Mouse (Mus musculus) thymus, adult 2 months (tissue): ENCODE measurements around the gene Xbp1. TPM values are rescaled to one million over a fixed set of nuclear protein-coding genes. Genes with fewer than 3 reads are reported as not detected.

Experiments used
- DNase-seq: peaks from one replicate; pipeline ENCODE4 v3.0.0; 2021
- H3K27ac ChIP-seq: fragments of 200-500 bp; 2 replicates; pipeline ENCODE4 v1.5.1; 2012; ENCODE audit warnings: low read length, control low read depth; ENCODE audit not compliant: control insufficient read depth, insufficient read depth
- H3K27me3 ChIP-seq: fragments of 200-500 bp; 2 replicates; pipeline ENCODE4 v1.6.1; 2012; ENCODE audit warnings: mild to moderate bottlenecking, low read length, moderate library complexity, mixed read lengths; ENCODE audit not compliant: control insufficient read depth, insufficient read depth
- H3K36me3 ChIP-seq: fragments of 200-500 bp; 2 replicates; pipeline ENCODE4 v1.6.1; 2012; ENCODE audit warnings: mild to moderate bottlenecking, low read length, moderate library complexity; ENCODE audit not compliant: control insufficient read depth, insufficient read depth
- H3K4me1 ChIP-seq: fragments of 200-500 bp; replicated peaks from 2 replicates; pipeline ENCODE4 v1.6.1; 2012; ENCODE audit warnings: low read length; ENCODE audit not compliant: control insufficient read depth, insufficient read depth
- H3K4me3 ChIP-seq: fragments of 200-500 bp; 2 replicates; pipeline ENCODE4 v1.5.1; 2012; ENCODE audit warnings: mild to moderate bottlenecking, low read length, control low read depth, moderate library complexity; ENCODE audit not compliant: control insufficient read depth, insufficient read depth
- CTCF ChIP-seq: fragments of 200-500 bp; IDR thresholded peaks from 2 replicates; pipeline ENCODE4 v1.5.1; 2012; ENCODE audit warnings: mild to moderate bottlenecking, control low read depth, low read length, moderate library complexity, borderline replicate concordance; ENCODE audit not compliant: control insufficient read depth, poor library complexity, insufficient read depth; ENCODE audit errors: extremely low read depth
- POLR2A ChIP-seq: fragments of 200-500 bp; IDR thresholded peaks from 2 replicates; pipeline ENCODE4 v1.6.1; 2012; ENCODE audit warnings: mild to moderate bottlenecking, low read length, control low read depth, moderate library complexity; ENCODE audit not compliant: control insufficient read depth, poor library complexity, insufficient read depth; ENCODE audit errors: extremely low read depth
- WGBS: fragments of 180-500 bp; shearing (Covaris S2); methylation state at CpG from one replicate; pipeline ENCODE4 v1.1.7; 2018; 5-methylcytosine and 5-hydroxymethylcytosine counted together
- polyA plus RNA-seq: library from polyadenylated mRNA; depleted of rRNA; stranded (reverse); fragments of >200 nt; gene quantifications from 2 replicates; pipeline ENCODE4 v1.2.3, GENCODE M21; 2012; rRNA removed

Gene Xbp1
- polyA plus RNA-seq, 1 experiment: 113 TPM

DNA sequence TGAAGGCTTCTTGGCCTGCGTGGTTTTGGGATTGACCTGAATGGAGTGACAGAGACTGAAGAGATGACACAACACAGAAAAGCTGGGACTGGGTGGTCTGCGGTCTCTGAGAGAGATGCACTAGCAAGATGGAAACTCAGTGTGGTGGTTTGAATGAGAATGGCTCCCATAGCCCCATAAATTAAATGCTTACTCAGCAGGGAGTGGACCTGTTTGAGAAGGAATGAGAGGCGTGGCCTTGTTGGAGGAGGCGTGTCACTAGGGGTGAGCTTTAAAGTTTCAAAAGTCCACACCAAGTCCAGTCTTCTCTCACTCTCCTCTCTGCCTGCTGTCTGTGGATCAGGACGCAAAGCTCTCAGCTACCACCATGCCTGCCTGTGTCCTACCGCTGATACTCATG is 47.2 kb downstream of the Xbp1 start:
- TF ChIP-seq POLR2A: no peak
- TF ChIP-seq CTCF: no peak
- no peaks in the 10 kb centered on the region for H3K27me3 ChIP-seq
- no peak overlapping the region for H3K27ac ChIP-seq
- H3K36me3 ChIP-seq: no peaks in the 10 kb centered on the region
- no peaks in the 10 kb centered on the region for H3K4me1 ChIP-seq
- 97% methylated on average over 6 of the region's 6 CpGs for WGBS
- no peak for DNase-seq
- H3K4me3 ChIP-seq: no peak overlapping the region

DNA sequence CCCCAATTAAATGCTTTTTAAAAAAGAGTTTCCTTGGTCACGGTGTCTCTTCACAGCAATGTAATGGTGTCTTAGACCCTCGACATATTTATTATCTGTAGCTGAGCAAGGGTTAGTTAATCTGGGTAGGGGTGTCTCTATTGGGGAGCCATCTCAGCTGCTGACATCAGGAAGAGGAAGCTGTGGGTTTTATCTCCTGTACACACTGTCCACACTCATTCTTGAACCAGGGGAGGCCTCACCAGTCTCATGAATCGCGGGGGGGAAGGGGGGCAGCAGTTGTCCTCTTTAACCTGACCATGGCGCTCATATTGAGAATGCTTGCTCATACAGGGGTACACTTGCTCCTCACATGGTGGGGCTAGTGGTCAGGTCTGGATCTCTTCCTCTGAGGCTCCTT is 47.6 kb downstream of the Xbp1 start:
- H3K27me3 ChIP-seq: no peaks in the 10 kb centered on the region

DNA sequence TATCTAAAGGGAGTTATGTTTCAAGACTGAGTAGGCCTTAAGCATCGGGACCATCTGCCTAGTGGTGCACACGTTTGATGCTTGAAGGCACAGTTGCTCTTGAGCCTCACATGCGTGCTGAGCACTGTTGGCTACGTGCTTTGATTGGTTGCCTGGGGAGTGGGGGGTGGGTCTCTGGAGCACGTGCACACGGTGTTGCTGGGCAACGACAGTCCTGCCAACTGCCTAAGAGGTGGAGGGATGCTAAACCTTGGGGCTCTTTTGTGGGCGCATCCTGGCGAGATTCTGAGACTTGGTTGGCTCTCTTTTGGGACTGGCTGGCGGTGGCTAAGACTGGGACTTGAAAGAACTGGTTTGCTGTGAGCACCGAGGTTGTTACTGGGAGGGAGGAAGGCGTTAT is 49.0 kb downstream of the Xbp1 start, which contains the start of gene Ankrd36:
TSS of gene Ankrd36 (plus strand) at position 211 of the 400 bp plus-strand sequence.
- Histone ChIP-seq H3K4me3 (no peak within 1 kb of the TSS), H3K27me3 (no peaks in the 10 kb centered on the region), H3K36me3 (no peaks in the 10 kb centered on the region), H3K27ac (no peak within 1 kb of the TSS), H3K4me1 (no peaks in the 10 kb centered on the region)
- TF ChIP-seq POLR2A (no peak), CTCF (no peak)
- WGBS: 90% methylated on average over 12 of the region's 12 CpGs
- no peak for DNase-seq

More for the DNA sequence above, 47.6 kb downstream of the Xbp1 start:
- 70% methylated on average over 5 of the region's 5 CpGs for WGBS
- DNase-seq: no peak
- no peaks in the 10 kb centered on the region for H3K36me3 ChIP-seq
- TF ChIP-seq POLR2A (no peak), CTCF (no peak)
- no peak overlapping the region for H3K4me3 ChIP-seq
- no peaks in the 10 kb centered on the region for H3K4me1 ChIP-seq
- no peak overlapping the region for H3K27ac ChIP-seq

DNA sequence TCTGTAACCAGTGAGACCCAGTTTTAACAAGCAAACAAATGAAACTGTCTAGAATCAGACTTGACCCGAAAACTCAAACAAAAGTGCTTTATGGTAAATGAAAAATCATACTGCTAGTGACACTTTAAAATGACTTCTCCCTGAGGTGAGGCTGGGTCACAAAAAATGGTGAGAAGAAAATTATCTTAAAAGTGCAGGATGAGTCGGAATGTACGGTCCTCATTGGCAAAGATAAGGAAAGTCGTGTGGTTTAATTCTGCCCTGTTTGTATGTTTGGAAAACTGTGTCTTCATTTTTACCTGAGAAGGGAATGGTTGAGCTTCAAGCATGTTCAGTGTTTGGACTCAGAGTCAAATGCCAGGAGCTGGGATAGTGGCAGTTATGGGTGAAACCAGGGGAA is 51.4 kb downstream of the Xbp1 start:
- DNase-seq: no peak
- Histone ChIP-seq H3K27me3 (no peaks in the 10 kb centered on the region), H3K4me1 (no peaks in the 10 kb centered on the region), H3K4me3 (no peak overlapping the region), H3K27ac (no peak overlapping the region), H3K36me3 (no peaks in the 10 kb centered on the region)
- TF ChIP-seq CTCF (no peak), POLR2A (no peak)
- WGBS: 96% methylated on average over 4 of the region's 4 CpGs

DNA sequence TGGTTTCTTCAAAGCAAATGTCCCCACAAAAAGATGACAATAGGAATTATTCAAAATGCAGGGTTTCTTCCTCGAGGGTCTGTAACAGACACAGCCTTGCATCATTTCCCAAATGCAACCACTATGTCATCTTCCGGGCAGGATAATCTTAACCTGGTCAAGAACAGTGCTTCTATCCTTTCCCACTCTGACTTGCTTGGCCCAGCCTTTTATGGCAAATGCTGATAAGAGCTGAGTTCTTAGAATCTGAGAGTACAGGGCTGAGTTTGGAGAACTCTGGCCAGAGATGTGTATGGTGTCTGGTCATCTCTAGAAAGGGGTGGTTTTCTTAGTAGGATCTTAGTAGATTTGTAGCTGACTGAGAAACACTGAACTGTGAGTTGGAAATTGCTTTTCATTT is 53.4 kb downstream of the Xbp1 start:
- TF ChIP-seq CTCF (no peak), POLR2A (no peak)
- WGBS: 81% methylated on average over 2 of the region's 2 CpGs
- Histone ChIP-seq H3K27me3 (no peaks in the 10 kb centered on the region), H3K27ac (no peak overlapping the region), H3K36me3 (no peaks in the 10 kb centered on the region), H3K4me3 (no peak overlapping the region), H3K4me1 (no peaks in the 10 kb centered on the region)
- no peak for DNase-seq

DNA sequence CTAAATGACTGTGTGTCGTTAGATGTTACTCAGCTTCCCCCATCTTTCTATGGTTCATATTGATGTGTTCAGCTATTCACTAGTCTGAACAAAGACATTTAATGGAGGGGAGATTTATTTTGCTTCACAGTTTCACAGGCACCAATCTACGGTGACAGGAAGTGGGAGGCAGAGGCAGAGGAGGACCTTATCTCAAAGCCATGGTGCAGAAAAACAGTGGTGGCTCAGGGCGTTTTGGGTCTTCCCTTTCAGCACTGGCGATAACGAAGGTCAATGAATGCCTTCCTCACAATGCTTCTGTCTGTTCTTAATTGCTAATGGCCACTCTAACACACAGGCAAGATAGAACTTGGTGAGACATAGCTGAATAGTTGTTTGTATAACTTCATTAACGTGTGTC is 54.6 kb downstream of the Xbp1 start:
- TF ChIP-seq CTCF: no peak
- no peak for TF ChIP-seq POLR2A
- no peak overlapping the region for H3K4me3 ChIP-seq
- H3K4me1 ChIP-seq: no peaks in the 10 kb centered on the region
- no peaks in the 10 kb centered on the region for H3K36me3 ChIP-seq
- no peak overlapping the region for H3K27ac ChIP-seq
- H3K27me3 ChIP-seq: no peaks in the 10 kb centered on the region
- no peak for DNase-seq
- WGBS: 58% methylated on average over 6 of the region's 6 CpGs

Other genes starting within 250 kb of the Xbp1 start
- gene Znrf3, start 75.8 kb upstream of the Xbp1 start, polyA plus RNA-seq: 17.3 and 22.4 TPM in 2 replicates
- 12.2 and 13.9 TPM in 2 replicates for gene Ccdc117, start 21.5 kb downstream of the Xbp1 start, polyA plus RNA-seq
- not detected in 2 replicates for gene Ankrd36, start 49.0 kb downstream of the Xbp1 start, polyA plus RNA-seq
- gene Mrps24, start 195.0 kb downstream of the Xbp1 start, polyA plus RNA-seq: 217 and 219 TPM in 2 replicates
- 22.2 and 22.4 TPM in 2 replicates for gene Urgcp, start 241.7 kb downstream of the Xbp1 start, polyA plus RNA-seq